In genomic region chr2:26913416-26914147, GRCm38 (mm10) we compare ENCODE assay signal across 17 mouse cellular contexts. TPM values are rescaled to one million over a fixed set of nuclear protein-coding genes. Genes with fewer than 3 reads are reported as not detected.
DNase-seq lines count a peak whose midpoint lies in the region; ATAC-seq and TF ChIP-seq lines count a peak whose summit lies in the region.
"Had no signal": no experiment of that assay in that cellular context is flagged by ENCODE, and none has a peak within 500 bp of the region (broad histone marks: within the 10 kb centered on the region; RNA-seq: fewer than 3 reads in every experiment).

No protein-coding gene starts in this region.

- H3K27ac ChIP-seq in heart, embryonic 15.5 days: no peak overlapping the region
- no peak overlapping the region for H3K27ac ChIP-seq in heart, embryonic 12.5 days (ENCODE audit: poor library complexity, severe bottlenecking)
- peak overlapping the region; percentile 2; the same call in 1 of the 2 replicates for H3K27ac ChIP-seq in liver, embryonic 11.5 days (ENCODE audit: low read depth, low read length)
- H3K27ac ChIP-seq: hindbrain, embryonic 10.5 days; neural tube, embryonic 13.5 days had no signal

- no peaks in the 10 kb centered on the region for H3K9me3 ChIP-seq in heart, embryonic 15.5 days (replicated peaks)
- H3K9me3 ChIP-seq in heart, embryonic 12.5 days (replicated peaks): no peaks in the 10 kb centered on the region
- H3K9me3 ChIP-seq in E14TG2a.4 (ENCODE audit: low read length): peaks cover 41% of the 10 kb centered on the region
- no peaks in the 10 kb centered on the region for H3K9me3 ChIP-seq in liver, embryonic 11.5 days (ENCODE audit: control insufficient read depth, low read length)
- H3K9me3 ChIP-seq: hindbrain, embryonic 10.5 days; limb, embryonic 15.5 days; neural tube, embryonic 13.5 days had no signal

- H3K4me3 ChIP-seq in heart, embryonic 15.5 days: 0 out of 2 replicates have a peak overlapping the region, but pooled peaks have one; percentile 2
- no peak overlapping the region for H3K4me3 ChIP-seq in heart, embryonic 12.5 days
- peak overlapping the region; percentile 99 for H3K4me3 ChIP-seq in E14TG2a.4 (replicated peaks; ENCODE audit: low read length)
- peak overlapping the region; percentile 14 for H3K4me3 ChIP-seq in liver, embryonic 11.5 days (ENCODE audit: low read depth, low read length)

- 75% methylated on average over 17 of the region's 17 CpGs for WGBS in heart, embryonic 15.5 days
- 75% methylated on average over 17 of the region's 17 CpGs for WGBS in heart, embryonic 12.5 days
- 58% methylated on average over 17 of the region's 17 CpGs for WGBS in liver, embryonic 11.5 days

- H3K9ac ChIP-seq in heart, embryonic 15.5 days: no peak overlapping the region
- H3K9ac ChIP-seq in heart, embryonic 12.5 days: no peak overlapping the region
- H3K9ac ChIP-seq in liver, embryonic 11.5 days (ENCODE audit: low read depth, low read length): peak overlapping the region; percentile 8
- H3K9ac ChIP-seq: limb, embryonic 15.5 days had no signal

- H3K4me2 ChIP-seq in heart, embryonic 15.5 days: no peak overlapping the region
- H3K4me2 ChIP-seq in heart, embryonic 12.5 days: no peak overlapping the region
- peak overlapping the region; percentile 96 for H3K4me2 ChIP-seq in liver, embryonic 11.5 days
- H3K4me2 ChIP-seq: limb, embryonic 15.5 days; neural tube, embryonic 13.5 days had no signal

- no peak for ATAC-seq in heart, embryonic 15.5 days (replicated peaks; ENCODE audit: insufficient number of reproducible peaks, insufficient read depth, low FRiP score, low read depth)
- ATAC-seq in heart, embryonic 12.5 days (ENCODE audit: insufficient number of reproducible peaks, low FRiP score): no peak
- ATAC-seq in liver, embryonic 11.5 days (replicated peaks; ENCODE audit: low FRiP score): no peak
- ATAC-seq in frontal cortex, adult (ENCODE audit: low TSS enrichment): no peak
- ATAC-seq: midbrain, embryonic 16.5 days had no signal

- TF ChIP-seq CTCF in E14TG2a.4 (conservative IDR thresholded peaks at IDR 0.05; ENCODE audit: low read length): no peak

- H3K36me3 ChIP-seq in heart, embryonic 15.5 days: peaks cover 34% of the 10 kb centered on the region
- peaks cover 46% of the 10 kb centered on the region for H3K36me3 ChIP-seq in heart, embryonic 12.5 days
- peaks cover 67% of the 10 kb centered on the region for H3K36me3 ChIP-seq in E14TG2a.4 (ENCODE audit: insufficient read depth, low read length)
- peaks cover 30% of the 10 kb centered on the region for H3K36me3 ChIP-seq in liver, embryonic 11.5 days (ENCODE audit: control insufficient read depth, insufficient read depth, low read length)

- H3K27me3 ChIP-seq in heart, embryonic 15.5 days: no peaks in the 10 kb centered on the region
- no peaks in the 10 kb centered on the region for H3K27me3 ChIP-seq in heart, embryonic 12.5 days (replicated peaks)
- H3K27me3 ChIP-seq in E14TG2a.4 (ENCODE audit: insufficient read depth, low read length): no peaks in the 10 kb centered on the region
- H3K27me3 ChIP-seq in liver, embryonic 11.5 days (replicated peaks; ENCODE audit: control insufficient read depth, insufficient read depth, low read length): no peaks in the 10 kb centered on the region
- H3K27me3 ChIP-seq: limb, embryonic 15.5 days; neural tube, embryonic 13.5 days had no signal

- DNase-seq in R1 (ENCODE audit: low read depth, low spot score): peak; percentile 62
- DNase-seq in liver, embryonic 11.5 days (ENCODE audit: low spot score): no peak
- no peak for DNase-seq in urinary bladder, adult 2 months (ENCODE audit: low spot score)
- DNase-seq in right cerebral cortex, postnatal 10 days (ENCODE audit: low spot score in 2 of 2): no peak
- DNase-seq: cerebellum, adult 11-12 months; heart, adult 18-20 months; kidney, adult 18-20 months; lung, postnatal 36 days; thymus, postnatal 25 days had no signal

- peaks cover 53% of the 10 kb centered on the region for H3K4me1 ChIP-seq in heart, embryonic 15.5 days (replicated peaks)
- H3K4me1 ChIP-seq in heart, embryonic 12.5 days (replicated peaks): peaks cover 57% of the 10 kb centered on the region
- peaks cover 63% of the 10 kb centered on the region for H3K4me1 ChIP-seq in E14TG2a.4 (replicated peaks; ENCODE audit: low read depth, low read length)
- H3K4me1 ChIP-seq in liver, embryonic 11.5 days (replicated peaks; ENCODE audit: control insufficient read depth, insufficient read depth, low read length): peaks cover 51% of the 10 kb centered on the region

RNA-seq across cellular contexts. Expression of gene Surf2, which starts 2.6 kb away (rescaled TPM):
- polyA plus RNA-seq in heart, embryonic 15.5 days (2015; fragmentation: Nextera tagmentation; extraction: Ambion mirVana): 28.9 and 31.6 TPM in 2 replicates
- 30.5 and 31.4 TPM in 2 replicates for polyA plus RNA-seq in heart, embryonic 12.5 days (2016; fragmentation: Nextera tagmentation; extraction: Ambion mirVana)
- 61.5 and 64.7 TPM in 2 replicates for polyA plus RNA-seq in liver, embryonic 11.5 days (2014; fragmentation: Nextera tagmentation; extraction: Ambion mirVana)
- polyA plus RNA-seq in urinary bladder, adult 2 months (2012; rRNA removed): 43.1 and 48.2 TPM in 2 replicates

RNA-seq across cellular contexts. Expression of gene Surf1, which starts 2.7 kb away (rescaled TPM):
- 44.6 and 45.3 TPM in 2 replicates for polyA plus RNA-seq in heart, embryonic 15.5 days (2015; fragmentation: Nextera tagmentation; extraction: Ambion mirVana)
- polyA plus RNA-seq in heart, embryonic 12.5 days (2016; fragmentation: Nextera tagmentation; extraction: Ambion mirVana): 39.2 and 40.5 TPM in 2 replicates
- 56.5 and 58.3 TPM in 2 replicates for polyA plus RNA-seq in liver, embryonic 11.5 days (2014; fragmentation: Nextera tagmentation; extraction: Ambion mirVana)
- 92.5 and 103 TPM in 2 replicates for polyA plus RNA-seq in urinary bladder, adult 2 months (2012; rRNA removed)

RNA-seq across cellular contexts. Expression of gene Rpl7a, which starts 3.0 kb away (rescaled TPM):
- polyA plus RNA-seq in heart, embryonic 15.5 days (2015; fragmentation: Nextera tagmentation; extraction: Ambion mirVana): 314 and 345 TPM in 2 replicates
- 333 and 341 TPM in 2 replicates for polyA plus RNA-seq in heart, embryonic 12.5 days (2016; fragmentation: Nextera tagmentation; extraction: Ambion mirVana)
- 874 and 991 TPM in 2 replicates for polyA plus RNA-seq in liver, embryonic 11.5 days (2014; fragmentation: Nextera tagmentation; extraction: Ambion mirVana)
- 1,359 and 1,515 TPM in 2 replicates for polyA plus RNA-seq in urinary bladder, adult 2 months (2012; rRNA removed)

RNA-seq across cellular contexts. Expression of gene Med22, which starts 3.1 kb away (rescaled TPM):
- polyA plus RNA-seq in heart, embryonic 15.5 days (2015; fragmentation: Nextera tagmentation; extraction: Ambion mirVana): 35.2 and 43.8 TPM in 2 replicates
- polyA plus RNA-seq in heart, embryonic 12.5 days (2016; fragmentation: Nextera tagmentation; extraction: Ambion mirVana): 38.4 and 38.9 TPM in 2 replicates
- 34.8 and 39.1 TPM in 2 replicates for polyA plus RNA-seq in liver, embryonic 11.5 days (2014; fragmentation: Nextera tagmentation; extraction: Ambion mirVana)
- polyA plus RNA-seq in urinary bladder, adult 2 months (2012; rRNA removed): 28.6 and 32.5 TPM in 2 replicates

RNA-seq across cellular contexts. Expression of gene Surf6, which starts 10.9 kb away (rescaled TPM):
- polyA plus RNA-seq in heart, embryonic 15.5 days (2015; fragmentation: Nextera tagmentation; extraction: Ambion mirVana): 13.5 and 15.9 TPM in 2 replicates
- 16.0 and 18.6 TPM in 2 replicates for polyA plus RNA-seq in heart, embryonic 12.5 days (2016; fragmentation: Nextera tagmentation; extraction: Ambion mirVana)
- 15.8 and 16.8 TPM in 2 replicates for polyA plus RNA-seq in liver, embryonic 11.5 days (2014; fragmentation: Nextera tagmentation; extraction: Ambion mirVana)
- polyA plus RNA-seq in urinary bladder, adult 2 months (2012; rRNA removed): 15.7 and 16.3 TPM in 2 replicates
